Mouse (Mus musculus) heart, embryonic 10.5 days (tissue): Measurements from ENCODE around the gene Tgm1. TPM values are rescaled to one million over a fixed set of nuclear protein-coding genes. Genes with fewer than 3 reads are reported as not detected.

Source experiments
- DNase-seq: peaks from one replicate; pipeline ENCODE4 v3.0.0-alpha.2; 2017; ENCODE audit warnings: low spot score
- H3K27ac ChIP-seq: fragments of 300-500 bp; sonication (generic); 2 replicates; pipeline ENCODE4 v1.5.1; 2016; ENCODE audit warnings: mild to moderate bottlenecking
- H3K27me3 ChIP-seq: fragments of 300-500 bp; sonication (generic); 2 replicates; pipeline ENCODE4 v1.6.1; 2016; ENCODE audit warnings: mild to moderate bottlenecking; ENCODE audit not compliant: poor library complexity, insufficient read depth, severe bottlenecking
- H3K36me3 ChIP-seq: fragments of 300-500 bp; sonication (generic); 2 replicates; pipeline ENCODE4 v1.6.1; 2016; ENCODE audit warnings: mild to moderate bottlenecking, moderate library complexity
- H3K4me1 ChIP-seq: fragments of 300-500 bp; sonication (generic); 2 replicates; pipeline ENCODE4 v1.6.1; 2016; ENCODE audit warnings: mild to moderate bottlenecking
- H3K4me3 ChIP-seq: fragments of 300-500 bp; sonication (generic); 2 replicates; pipeline ENCODE4 v1.5.1; 2016; ENCODE audit warnings: mild to moderate bottlenecking, moderate library complexity
- H3K9me3 ChIP-seq: fragments of 300-500 bp; sonication (generic); 2 replicates; pipeline ENCODE4 v1.6.1; 2016; ENCODE audit warnings: mild to moderate bottlenecking, moderate library complexity
- WGBS: fragments of 180-500 bp; shearing (Covaris S2); methylation state at CpG from one replicate; pipeline ENCODE4 v1.1.7; 2016; 5-methylcytosine and 5-hydroxymethylcytosine counted together
- polyA plus RNA-seq: library from polyadenylated mRNA; unstranded; fragments of >200 nt; fragmentation: Nextera tagmentation; extraction: Ambion mirVana; gene quantifications from 2 replicates; pipeline ENCODE4 v1.2.1, GENCODE M21; 2016

Gene Tgm1
- polyA plus RNA-seq, 1 experiment from 2014 or later: 1.6 TPM

- H3K27me3 ChIP-seq: 0 out of 2 replicates have a peak, but pooled peaks cover 4% of the 10 kb centered on the region
- no peak overlapping the region for H3K4me3 ChIP-seq
- WGBS: 82% methylated on average over 4 of the region's 4 CpGs
- no peak overlapping the region for H3K27ac ChIP-seq
- no peak for DNase-seq
- H3K4me1 ChIP-seq: no peaks in the 10 kb centered on the region
- H3K36me3 ChIP-seq: peaks cover 27% of the 10 kb centered on the region
- H3K9me3 ChIP-seq: no peaks in the 10 kb centered on the region
Observed at GRCm38 (mm10) chr14:55735758-55736157, 22.0 kb upstream of the Tgm1 start.

GRCm38 (mm10) chr14:55735334-55735733 is 21.6 kb upstream of the Tgm1 start:
- Histone ChIP-seq H3K36me3 (peaks cover 22% of the 10 kb centered on the region), H3K27me3 (0 out of 2 replicates have a peak, but pooled peaks cover 7% of the 10 kb centered on the region), H3K4me1 (no peaks in the 10 kb centered on the region), H3K27ac (no peak overlapping the region), H3K9me3 (no peaks in the 10 kb centered on the region), H3K4me3 (no peak overlapping the region)
- DNase-seq: no peak
- 64% methylated on average over 3 of the region's 3 CpGs for WGBS

DNA sequence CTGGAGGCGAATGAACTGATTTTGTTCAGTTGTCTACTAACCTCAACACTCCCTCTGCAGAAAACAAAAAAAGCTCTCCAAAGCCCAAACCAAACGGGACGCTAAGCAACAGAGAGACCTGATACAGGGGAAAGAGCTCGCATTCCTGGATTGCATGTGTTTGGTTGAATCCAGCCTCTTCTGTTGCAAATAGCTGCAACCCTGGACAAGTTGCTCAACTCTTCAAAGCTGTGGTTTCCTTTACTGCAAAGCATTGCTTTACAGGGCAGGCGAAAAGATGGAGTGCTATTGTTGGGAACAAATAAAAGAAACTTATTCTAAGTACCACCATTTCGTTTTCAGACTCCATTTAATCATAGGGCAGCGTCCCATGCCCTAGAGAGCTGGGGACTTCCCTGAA is 21.1 kb upstream of the Tgm1 start:
- Histone ChIP-seq H3K9me3 (no peaks in the 10 kb centered on the region), H3K27me3 (0 out of 2 replicates have a peak, but pooled peaks cover 12% of the 10 kb centered on the region), H3K27ac (no peak overlapping the region), H3K36me3 (peaks cover 18% of the 10 kb centered on the region), H3K4me3 (no peak overlapping the region), H3K4me1 (no peaks in the 10 kb centered on the region)
- DNase-seq: no peak
- WGBS: 76% methylated on average over 7 of the region's 7 CpGs

GRCm38 (mm10) chr14:55733889-55734288 is 20.2 kb upstream of the Tgm1 start:
- H3K27me3 ChIP-seq: 0 out of 2 replicates have a peak, but pooled peaks cover 12% of the 10 kb centered on the region
- peak; percentile 68 for DNase-seq
- no peak overlapping the region for H3K27ac ChIP-seq
- no peaks in the 10 kb centered on the region for H3K4me1 ChIP-seq
- 0 out of 2 replicates have a peak overlapping the region, but pooled peaks have one; percentile 2 for H3K4me3 ChIP-seq
- H3K36me3 ChIP-seq: peaks cover 8% of the 10 kb centered on the region; the same call in 1 of the 2 replicates
- no peaks in the 10 kb centered on the region for H3K9me3 ChIP-seq
- WGBS: 57% methylated on average over 10 of the region's 10 CpGs

DNA sequence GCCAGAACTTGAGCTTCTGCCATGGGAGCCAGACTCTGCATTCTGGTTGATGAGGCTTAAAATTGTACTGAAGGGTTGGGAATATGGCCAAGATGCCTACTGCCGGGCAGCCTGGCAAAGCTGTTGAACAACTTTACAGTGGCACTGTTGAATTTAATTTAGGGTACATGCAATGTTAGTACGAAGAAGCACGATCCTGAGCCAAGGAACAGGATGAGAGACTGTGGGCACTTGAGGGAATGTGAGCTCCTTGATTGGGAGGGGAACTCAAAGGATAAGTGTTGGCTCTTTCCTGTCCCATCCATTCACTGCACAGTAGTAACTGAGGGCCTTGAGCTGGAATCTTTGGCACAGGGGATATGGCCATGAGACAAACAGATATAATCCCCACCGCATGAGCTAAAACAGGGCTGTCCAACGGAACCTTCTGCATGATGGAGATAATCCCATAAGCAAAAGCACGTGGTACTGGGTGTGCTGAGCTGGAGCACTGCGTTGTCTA is 16.9 kb upstream of the Tgm1 start:
- WGBS: 79% methylated on average over 7 of the region's 7 CpGs
- no peak for DNase-seq
- Histone ChIP-seq H3K27me3 (0 out of 2 replicates have a peak, but pooled peaks cover 17% of the 10 kb centered on the region), H3K36me3 (no peaks in the 10 kb centered on the region), H3K27ac (no peak overlapping the region), H3K4me1 (no peaks in the 10 kb centered on the region), H3K9me3 (no peaks in the 10 kb centered on the region), H3K4me3 (no peak overlapping the region)

GRCm38 (mm10) chr14:55730116-55730515 is 16.4 kb upstream of the Tgm1 start:
- DNase-seq: no peak
- no peak overlapping the region for H3K27ac ChIP-seq
- no peak overlapping the region for H3K4me3 ChIP-seq
- H3K4me1 ChIP-seq: no peaks in the 10 kb centered on the region
- no peaks in the 10 kb centered on the region for H3K9me3 ChIP-seq
- 76% methylated on average over 7 of the region's 7 CpGs for WGBS
- no peaks in the 10 kb centered on the region for H3K36me3 ChIP-seq
- 0 out of 2 replicates have a peak, but pooled peaks cover 17% of the 10 kb centered on the region for H3K27me3 ChIP-seq

- peak; percentile 66 for DNase-seq
- no peak overlapping the region for H3K27ac ChIP-seq
- H3K27me3 ChIP-seq: 0 out of 2 replicates have a peak, but pooled peaks cover 17% of the 10 kb centered on the region
- H3K9me3 ChIP-seq: no peaks in the 10 kb centered on the region
- no peaks in the 10 kb centered on the region for H3K36me3 ChIP-seq
- 69% methylated on average over 8 of the region's 8 CpGs for WGBS
- no peaks in the 10 kb centered on the region for H3K4me1 ChIP-seq
- no peak overlapping the region for H3K4me3 ChIP-seq
Observed at GRCm38 (mm10) chr14:55727889-55728685, 14.4 kb upstream of the Tgm1 start.

DNA sequence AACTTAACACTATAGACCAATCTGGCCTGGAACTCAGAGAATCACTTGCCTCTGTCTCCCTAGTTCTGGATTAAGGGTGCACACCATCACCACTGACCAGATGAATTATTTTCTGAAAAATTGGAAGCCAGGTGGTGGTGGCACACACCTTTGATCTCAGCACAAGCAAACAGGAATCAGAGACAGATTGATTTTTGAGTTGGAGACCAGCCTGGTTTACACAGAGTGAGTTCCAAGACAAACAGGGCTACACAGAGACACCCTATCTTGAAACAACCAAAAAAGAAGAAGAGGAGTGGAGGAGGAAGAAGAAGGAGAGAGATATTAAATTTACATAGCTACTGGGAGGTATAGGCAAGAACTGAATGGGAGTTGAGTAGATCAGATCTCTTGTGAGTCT is 12.5 kb upstream of the Tgm1 start:
- Histone ChIP-seq H3K9me3 (no peaks in the 10 kb centered on the region), H3K27ac (no peak overlapping the region), H3K4me1 (peaks cover 9% of the 10 kb centered on the region), H3K36me3 (no peaks in the 10 kb centered on the region), H3K27me3 (0 out of 2 replicates have a peak, but pooled peaks cover 17% of the 10 kb centered on the region), H3K4me3 (no peak overlapping the region)
- DNase-seq: no peak

DNA sequence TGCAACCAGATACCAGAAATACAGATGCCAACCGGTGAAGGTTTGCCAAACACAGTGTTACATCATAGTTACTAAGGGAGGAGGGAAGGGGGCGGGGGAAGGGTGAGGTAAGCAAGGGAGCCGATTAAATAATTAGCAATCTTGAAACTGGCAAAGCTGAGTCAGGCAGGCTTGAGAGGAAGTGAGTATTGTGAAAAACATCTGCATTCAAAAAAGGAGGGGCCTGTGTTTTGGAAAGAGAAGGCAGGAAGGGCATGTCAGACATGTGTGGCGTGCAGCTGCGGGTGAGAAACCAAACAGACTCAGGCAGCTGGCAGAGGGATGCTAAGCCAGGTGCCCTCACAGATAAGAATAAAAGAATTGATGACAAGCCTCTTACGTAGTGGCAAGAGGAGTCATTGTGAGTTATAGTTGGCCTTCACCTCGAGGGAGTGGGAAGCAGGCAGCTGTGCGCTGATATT is 10.7 kb upstream of the Tgm1 start:
- Histone ChIP-seq H3K4me3 (no peak overlapping the region), H3K27ac (no peak overlapping the region), H3K4me1 (peaks cover 16% of the 10 kb centered on the region), H3K27me3 (0 out of 2 replicates have a peak, but pooled peaks cover 5% of the 10 kb centered on the region), H3K36me3 (peaks cover 12% of the 10 kb centered on the region; the same call in 1 of the 2 replicates), H3K9me3 (no peaks in the 10 kb centered on the region)
- 50% methylated on average over 8 of the region's 8 CpGs for WGBS
- no peak for DNase-seq

DNA sequence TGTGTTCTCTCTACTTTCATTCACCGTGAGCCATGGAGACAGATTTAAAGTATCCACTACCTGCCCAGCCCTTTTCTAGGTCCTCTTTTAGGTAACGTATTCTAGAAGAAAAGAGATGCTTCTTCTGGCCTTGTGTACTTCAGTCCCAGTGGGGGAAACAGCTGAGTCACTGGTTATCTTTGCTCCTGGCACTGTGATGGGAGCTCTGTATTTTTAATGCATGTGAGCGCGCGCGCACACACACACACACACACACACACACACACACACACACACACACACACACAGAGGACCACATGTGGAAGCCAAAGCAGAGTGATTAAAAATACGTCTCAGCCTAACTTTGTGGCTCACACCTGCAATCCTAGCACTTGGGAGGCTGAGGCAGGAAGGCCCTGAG is 9.7 kb upstream of the Tgm1 start:
- 90% methylated on average over 7 of the region's 7 CpGs for WGBS
- Histone ChIP-seq H3K4me3 (no peak overlapping the region), H3K27ac (no peak overlapping the region), H3K27me3 (0 out of 2 replicates have a peak, but pooled peaks cover 4% of the 10 kb centered on the region), H3K36me3 (peaks cover 22% of the 10 kb centered on the region), H3K9me3 (no peaks in the 10 kb centered on the region), H3K4me1 (peaks cover 16% of the 10 kb centered on the region)
- no peak for DNase-seq

DNA sequence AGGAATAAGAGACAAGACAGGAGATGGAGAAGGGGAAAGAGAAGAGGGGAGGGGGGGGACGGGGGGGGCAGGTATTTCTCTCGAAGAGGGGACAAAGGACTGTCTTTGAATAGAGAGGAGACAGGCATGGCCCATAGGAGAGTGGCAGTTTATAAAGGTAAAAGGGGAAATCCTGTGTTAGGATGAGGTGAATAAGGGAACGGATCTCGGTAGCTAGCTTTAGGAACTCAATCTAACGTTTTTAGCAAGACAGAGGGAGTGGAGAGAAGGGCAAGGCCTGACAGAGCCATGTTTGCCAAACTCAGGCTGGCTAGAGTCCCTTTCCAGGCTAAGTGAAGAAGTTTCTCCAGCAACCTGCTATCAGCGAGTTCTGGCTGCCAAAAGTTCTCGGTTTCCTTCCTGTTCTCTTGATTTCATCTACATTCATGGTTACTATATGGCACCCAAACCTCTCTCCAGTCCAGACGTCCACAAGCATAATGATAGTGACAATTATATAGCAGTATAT is 8.8 kb upstream of the Tgm1 start:
- peak overlapping the region; percentile 95 for H3K27ac ChIP-seq

DNA sequence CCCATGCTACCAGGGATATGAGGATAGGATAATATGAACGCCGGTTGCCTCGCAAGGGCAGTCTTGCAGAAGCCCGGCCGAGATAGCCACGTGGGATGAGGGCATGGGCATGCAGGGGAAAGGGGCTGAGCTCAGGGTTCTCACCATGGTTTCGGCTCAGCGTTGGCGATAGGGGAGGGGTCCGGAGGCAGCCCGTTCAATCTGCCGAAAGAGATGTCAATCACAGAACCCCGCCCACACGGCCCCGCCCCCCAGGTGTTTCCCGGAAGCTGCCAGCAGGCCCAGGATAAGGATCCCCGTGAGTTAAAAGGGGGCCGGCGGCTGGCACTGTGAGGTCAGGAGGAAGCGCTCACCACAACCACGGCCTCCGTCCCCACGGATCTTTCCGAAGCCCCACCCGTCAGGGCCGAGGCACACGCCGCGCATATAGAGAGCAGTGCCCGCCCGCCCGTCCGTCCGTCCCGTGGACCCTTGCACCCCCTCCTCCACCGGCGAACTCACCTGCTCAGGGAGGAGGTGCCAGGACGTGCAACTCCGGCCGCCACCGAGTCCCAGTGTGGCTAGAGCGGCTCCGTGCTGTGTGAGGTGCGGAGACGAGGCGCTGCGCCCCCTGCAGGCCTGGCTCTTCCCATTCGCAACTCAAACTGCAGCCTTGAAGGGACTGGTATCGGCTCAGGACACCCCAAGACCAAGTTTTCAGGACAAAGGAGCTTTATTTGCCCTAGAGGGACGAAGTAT is 8.1 kb upstream of the Tgm1 start, which contains the start of gene Rabggta:
TSS of gene Rabggta (minus strand) at position 564 of the 738 bp plus-strand sequence.
- Histone ChIP-seq H3K36me3 (peaks cover 36% of the 10 kb centered on the region), H3K4me3 (peak within 1 kb of the TSS; percentile 88), H3K4me1 (peaks cover 16% of the 10 kb centered on the region), H3K27ac (peak within 1 kb of the TSS; percentile 95), H3K9me3 (no peaks in the 10 kb centered on the region), H3K27me3 (no peaks in the 10 kb centered on the region)
- under 1% methylated on average over 50 of the region's 50 CpGs for WGBS
- peak; percentile 97 for DNase-seq

More for the DNA sequence above, 8.8 kb upstream of the Tgm1 start:
- no peaks in the 10 kb centered on the region for H3K9me3 ChIP-seq
- peaks cover 16% of the 10 kb centered on the region for H3K4me1 ChIP-seq
- no peaks in the 10 kb centered on the region for H3K27me3 ChIP-seq
- WGBS: 49% methylated on average over 8 of the region's 8 CpGs
- peaks cover 30% of the 10 kb centered on the region for H3K36me3 ChIP-seq
- peak overlapping the region; percentile 88 for H3K4me3 ChIP-seq
- no peak for DNase-seq
